Mouse (Mus musculus) spleen, embryonic (tissue): ENCODE data around the gene Rec8.

Experiments
- CTCF ChIA-PET: fragments of 350-600 bp; sonication (Branson Sonifier 250); formaldehyde crosslinking; loops from one replicate; lab custom pipeline; 2022; lab: Charles Lee

Gene Rec8

GRCm38 (mm10) chr14:55617822-55618221 is at the start of gene Rec8:
TSS of gene Rec8 (plus strand) at chr14:55618037.
- CTCF ChIA-PET = interaction anchor here (0.6 to 0.8 kb wide), 2 partner anchors 163 to 1064 kb away, joined by 3 to 12 read pairs; no protein-coding TSS in a partner anchor

- CTCF ChIA-PET = no interaction called here
Observed at GRCm38 (mm10) chr14:55570588-55570987, 47.2 kb upstream of the Rec8 start.

GRCm38 (mm10) chr14:55571760-55572159 is 46.1 kb upstream of the Rec8 start:
- CTCF ChIA-PET = interaction anchor here (0.7 to 0.8 kb wide), 2 partner anchors 10 to 40 kb away, joined by 3 to 18 read pairs; no protein-coding TSS in a partner anchor

DNA sequence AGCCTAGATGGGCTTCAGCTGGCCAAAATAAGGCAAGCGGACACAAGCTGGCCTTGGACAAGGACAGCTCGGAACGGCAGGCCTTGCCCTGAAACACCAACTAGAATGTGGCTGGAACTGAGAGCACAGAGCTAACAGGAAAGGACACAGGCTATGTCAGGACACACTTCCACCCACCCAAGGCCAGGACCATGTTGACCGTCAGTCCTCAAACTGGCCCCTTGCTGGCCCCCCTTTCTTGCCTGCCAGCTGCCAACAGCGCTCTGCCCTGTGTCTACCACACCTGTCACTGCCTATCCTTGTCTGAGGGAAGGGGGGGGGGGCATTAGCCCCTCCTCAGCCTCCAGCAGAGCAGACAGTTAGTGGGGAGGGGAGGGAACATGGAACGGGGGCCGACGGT is 42.5 kb upstream of the Rec8 start, which contains the start of gene Fitm1:
Fitm1 (plus strand) TSS at position 316 of the 400 bp plus-strand sequence.
- CTCF ChIA-PET = interaction anchor here (0.7 to 0.8 kb wide), 2 partner anchors 13 to 26 kb away, joined by 10 to 16 read pairs; no protein-coding TSS in a partner anchor

GRCm38 (mm10) chr14:55575711-55576110 is 42.1 kb upstream of the Rec8 start:
- CTCF ChIA-PET = interaction anchor here (0.7 to 0.8 kb wide), 2 partner anchors 13 to 27 kb away, joined by 10 to 16 read pairs; no protein-coding TSS in a partner anchor

- CTCF ChIA-PET = no interaction called here
Observed at GRCm38 (mm10) chr14:55576376-55576775, 41.5 kb upstream of the Rec8 start.

DNA sequence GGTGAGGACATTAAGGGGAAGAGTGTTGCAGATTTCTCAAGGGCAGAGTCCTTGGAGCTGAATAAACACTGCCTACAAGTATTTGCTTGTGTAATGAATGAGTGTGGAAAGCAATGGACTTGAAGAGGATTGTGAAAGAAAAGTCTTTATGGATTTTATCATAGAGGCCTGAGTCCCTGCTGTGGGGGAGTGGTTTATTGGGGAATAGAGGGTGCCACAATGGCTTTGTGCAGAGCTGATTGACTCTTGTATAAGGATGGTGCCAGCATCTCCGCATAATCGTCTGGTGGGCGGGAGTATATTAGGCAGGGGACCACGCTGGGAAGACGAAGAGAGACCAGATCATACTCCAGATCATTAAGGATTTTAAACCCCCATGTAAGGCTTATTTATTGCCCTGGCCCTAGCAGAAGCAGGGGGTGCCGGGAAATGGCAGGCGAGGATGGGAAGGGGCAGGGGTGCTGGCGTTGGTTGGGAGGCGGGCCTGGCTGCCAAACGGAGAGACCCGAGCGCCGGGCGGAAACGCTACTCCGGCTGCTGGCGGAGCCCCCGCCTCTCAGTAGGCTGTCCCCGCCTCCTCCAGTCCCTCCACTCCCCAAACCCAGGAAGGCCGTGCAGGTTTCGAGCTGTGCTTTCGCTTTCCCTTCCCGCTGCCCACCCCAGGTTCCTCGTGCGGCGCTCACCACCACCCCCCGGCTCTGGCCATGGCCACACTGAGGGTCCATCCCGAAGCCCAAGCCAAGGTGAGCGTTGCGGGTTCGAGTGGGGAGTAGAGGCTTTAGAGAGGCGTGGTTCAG is 39.8 kb upstream of the Rec8 start, which contains the start of gene Psme1:
Psme1 (plus strand) TSS at position 253 of the 797 bp plus-strand sequence.
- CTCF ChIA-PET = interaction anchor here (0.6 kb wide), 1 partner anchor 12 kb away, joined by 6 read pairs; no protein-coding TSS in a partner anchor

DNA sequence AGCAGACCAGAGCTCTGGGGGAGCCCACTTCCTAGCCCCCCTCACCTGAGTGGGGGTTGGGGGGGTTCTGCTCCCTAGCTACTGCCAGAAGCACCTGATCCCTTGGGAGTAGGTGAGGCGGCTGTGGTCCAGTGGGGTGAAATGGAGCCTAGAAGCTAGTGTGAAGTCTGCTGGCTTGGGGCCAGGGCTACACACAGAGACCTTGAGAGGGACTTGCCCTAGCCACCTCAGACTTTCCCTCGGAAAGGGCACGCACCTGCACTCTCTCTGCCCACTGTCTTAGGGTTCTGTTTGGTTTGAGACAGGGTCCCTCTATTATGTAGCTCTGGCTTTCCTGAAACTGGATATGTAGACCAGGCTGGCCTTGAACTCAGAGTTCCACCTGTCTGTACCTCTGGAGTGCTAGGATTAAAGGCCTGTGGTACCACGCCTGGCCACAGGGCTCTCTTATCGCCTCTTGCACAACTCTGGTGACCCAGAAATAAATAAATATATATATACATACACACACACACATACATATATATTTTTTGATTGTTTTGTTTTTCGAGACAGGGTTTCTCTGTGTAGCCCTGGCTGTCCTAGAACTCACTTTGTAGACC is 39.1 kb upstream of the Rec8 start:
- CTCF ChIA-PET = no interaction called here

DNA sequence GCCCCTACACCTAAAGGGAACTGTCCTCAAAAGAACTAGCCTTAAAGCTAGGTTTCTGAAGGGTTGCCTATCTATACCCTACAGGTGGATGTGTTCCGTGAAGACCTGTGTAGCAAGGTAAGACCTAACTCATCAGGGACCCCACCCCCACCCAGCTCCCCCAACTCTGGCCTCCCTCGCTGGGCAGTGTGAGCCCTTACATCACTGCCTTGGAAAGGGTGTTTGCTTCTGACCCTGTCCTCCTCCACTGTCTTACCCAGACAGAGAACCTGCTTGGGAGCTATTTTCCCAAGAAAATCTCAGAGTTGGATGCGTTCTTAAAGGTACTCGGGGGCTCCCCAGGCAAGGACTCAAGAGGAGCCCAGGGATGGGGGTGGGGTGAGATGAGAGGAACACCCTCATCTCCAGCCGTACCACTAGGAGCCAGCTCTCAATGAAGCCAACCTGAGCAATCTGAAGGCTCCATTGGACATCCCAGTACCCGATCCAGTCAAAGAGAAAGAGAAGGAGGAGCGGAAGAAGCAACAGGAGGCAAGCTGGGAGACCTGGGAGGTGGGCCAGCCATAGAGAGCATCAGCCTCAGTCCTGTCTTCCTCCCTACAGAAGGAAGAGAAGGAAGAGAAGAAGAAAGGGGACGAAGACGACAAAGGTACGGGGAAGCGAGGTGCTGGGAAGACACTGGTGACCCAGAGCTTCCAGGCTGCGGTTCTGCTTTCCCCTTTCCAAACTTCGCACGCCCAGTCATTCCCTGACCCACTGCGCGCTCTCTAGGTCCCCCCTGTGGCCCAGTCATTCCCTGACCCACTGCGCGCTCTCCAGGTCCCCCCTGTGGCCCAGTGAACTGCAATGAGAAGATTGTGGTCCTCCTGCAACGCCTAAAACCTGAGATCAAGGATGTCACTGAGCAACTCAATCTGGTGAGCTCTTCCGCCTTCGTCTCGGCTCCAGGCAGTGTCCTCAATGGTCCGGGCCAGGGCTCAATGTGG is 38.0 kb upstream of the Rec8 start:
- CTCF ChIA-PET = interaction anchor here (0.6 kb wide), 1 partner anchor 52 kb away, joined by 4 read pairs; no protein-coding TSS in a partner anchor

- CTCF ChIA-PET = interaction anchor here (0.6 kb wide), 1 partner anchor 53 kb away, joined by 4 read pairs; no protein-coding TSS in a partner anchor
Observed at GRCm38 (mm10) chr14:55580731-55581130, 37.1 kb upstream of the Rec8 start.

GRCm38 (mm10) chr14:55581981-55582681 is 35.7 kb upstream of the Rec8 start:
- CTCF ChIA-PET = no interaction called here

DNA sequence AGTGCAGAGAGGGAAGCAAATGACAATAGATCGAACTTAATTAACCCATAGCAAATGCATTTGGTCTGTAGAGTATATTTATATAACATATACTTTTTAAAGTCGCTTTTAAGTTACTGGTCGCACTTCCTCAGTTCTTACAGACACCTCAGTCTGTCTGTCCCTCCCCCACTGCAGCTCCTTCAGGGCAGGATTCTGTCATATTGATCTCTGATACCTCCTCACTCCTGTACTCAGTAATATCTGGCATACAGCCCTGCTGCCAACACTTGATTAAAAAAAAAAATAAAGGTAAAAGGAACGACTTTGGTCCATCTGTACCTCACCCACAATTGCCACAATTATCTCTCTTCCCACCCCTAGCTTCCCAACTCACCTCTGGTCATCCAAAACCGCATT is 33.5 kb upstream of the Rec8 start:
- CTCF ChIA-PET = interaction anchor here (1.0 kb wide), 1 partner anchor 24 kb away, joined by 3 read pairs; no protein-coding TSS in a partner anchor

GRCm38 (mm10) chr14:55584702-55585565 is 32.9 kb upstream of the Rec8 start, which contains the start of gene Emc9:
TSS of gene Emc9 (minus strand) at chr14:55585302.
- CTCF ChIA-PET = interaction anchor here (0.5 to 1.0 kb wide), 2 partner anchors 24 to 94 kb away, joined by 3 to 7 read pairs; partner anchors contain the start of gene Carmil3

- CTCF ChIA-PET = interaction anchor here (0.5 to 1.0 kb wide), 2 partner anchors 25 to 95 kb away, joined by 3 to 7 read pairs; partner anchors contain the start of gene Carmil3
Observed at GRCm38 (mm10) chr14:55585566-55585960, 32.3 kb upstream of the Rec8 start.

DNA sequence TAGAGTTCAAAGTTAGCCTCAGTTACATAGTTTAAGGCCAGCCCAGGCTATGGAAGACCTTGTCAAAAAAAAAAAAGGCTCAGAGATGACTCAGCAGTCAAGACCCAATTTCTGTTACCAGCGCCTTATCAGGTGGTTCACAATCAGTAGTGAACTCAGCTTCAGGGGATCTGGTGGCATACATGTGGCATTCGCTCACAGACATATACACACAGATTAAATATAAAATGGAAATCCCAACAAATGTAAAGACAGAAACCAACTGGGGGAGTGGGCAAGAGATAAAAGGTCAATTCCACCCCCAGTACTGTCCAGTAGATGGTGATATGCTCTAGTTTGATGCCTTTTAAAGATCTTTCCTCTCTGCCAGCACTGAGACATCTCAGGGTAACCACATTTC is 31.7 kb upstream of the Rec8 start:
- CTCF ChIA-PET = interaction anchor here (0.7 kb wide), 1 partner anchor 58 kb away, joined by 5 read pairs; no protein-coding TSS in a partner anchor

- CTCF ChIA-PET = no interaction called here
Observed at GRCm38 (mm10) chr14:55589271-55589670, 28.6 kb upstream of the Rec8 start.

- CTCF ChIA-PET = interaction anchor here (0.5 to 0.9 kb wide), 3 partner anchors 12 to 578 kb away, joined by 3 to 6 read pairs (median 3); partner anchors contain the start of genes Nedd8 and Psme1
Observed at GRCm38 (mm10) chr14:55589771-55590448, 27.9 kb upstream of the Rec8 start.

GRCm38 (mm10) chr14:55590748-55591330 is 27.0 kb upstream of the Rec8 start, which contains the start of gene Psme2:
TSS of gene Psme2 (minus strand) at chr14:55591113.
- CTCF ChIA-PET = interaction anchor here (0.5 kb wide), 1 partner anchor 579 kb away, joined by 3 read pairs; no protein-coding TSS in a partner anchor
